Comparison of ENCODE assay signal across 15 mouse cellular contexts in genomic region chr14:62806921-62807320, GRCm38 (mm10). TPM values are rescaled to one million over a fixed set of nuclear protein-coding genes. Genes with fewer than 3 reads are reported as not detected.
DNase-seq lines count a peak whose midpoint lies in the region.
"Had no signal": no experiment of that assay in that cellular context is flagged by ENCODE, and none has a peak within 500 bp of the region (broad histone marks: within the 10 kb centered on the region; RNA-seq: fewer than 3 reads in every experiment).

No protein-coding gene starts in this region.

- DNase-seq in heart, adult 11 months, result peak; percentile 78
- DNase-seq in heart, postnatal 4 days, result no peak
- peak; percentile 51 to 91 for DNase-seq in adrenal gland, adult (ENCODE audit: inconsistent age in 2 of 2, low spot score in 1 of 2)
- peak; percentile 56 to 70 for DNase-seq in adrenal gland, postnatal 36 days
- DNase-seq in urinary bladder, postnatal 4 days (ENCODE audit: low spot score in 2 of 2), result no peak
- no peak for DNase-seq in cerebellum, postnatal 36 days
- DNase-seq in frontal cortex, postnatal 36 days (ENCODE audit: low spot score in 2 of 2), result no peak
- DNase-seq in cerebellum, postnatal 25 days, result no peak
- DNase-seq: cerebellum, adult 18-20 months; kidney, postnatal 36 days; layer of hippocampus, postnatal 36 days; lung, adult 18-20 months; lung, postnatal 10 days; right cerebral cortex, postnatal 25 days; spleen, adult 18-20 months had no signal

RNA-seq across cellular contexts. Expression of gene Wdfy2, which starts 30.6 kb away (rescaled TPM):
- total RNA-seq in heart, postnatal 4 days (2021), result 1 to 10 TPM; 8.0 to 8.3 TPM
- total RNA-seq in adrenal gland, postnatal 36 days (2021), result 10 to 100 TPM; 33.4 to 41.0 TPM

RNA-seq across cellular contexts. Expression of gene Ints6, which starts 46.0 kb away (rescaled TPM):
- total RNA-seq in heart, postnatal 4 days (2021), result 10 to 100 TPM; 19.0 to 25.0 TPM
- total RNA-seq in adrenal gland, postnatal 36 days (2021), result 10 to 100 TPM; 42.0 to 63.8 TPM

Comparison
In these comparisons a context has a peak if more than half of its experiments do, and no peak if none do; other contexts are left out.
1. DNase-seq: peak in heart, adult 11 months (single experiment), adrenal gland, adult (2 of 2) and adrenal gland, postnatal 36 days (2 of 2); none in heart, postnatal 4 days (single experiment), urinary bladder, postnatal 4 days (0 of 2), cerebellum, postnatal 36 days (0 of 2), frontal cortex, postnatal 36 days (0 of 2) and cerebellum, postnatal 25 days (0 of 2).